Mouse (Mus musculus): ENCODE measurements at regions not wholly inside any gene's neighbourhood (a gene's known extent, or its start where the extent isn't known, plus 50 kb on each side); places are given as distances from the start of the nearest gene placed in this dataset.

- DNase-seq (ENCODE audit: low spot score in 2 of 2): no peak
These were observed 61.2 kb downstream of the Ascl1 start for GRCm38 (mm10) chr10:87432306-87432705.

- no peak for DNase-seq (ENCODE audit: low spot score in 2 of 2)
These were observed 73.5 kb downstream of the Ascl1 start for GRCm38 (mm10) chr10:87419940-87420385.

DNA sequence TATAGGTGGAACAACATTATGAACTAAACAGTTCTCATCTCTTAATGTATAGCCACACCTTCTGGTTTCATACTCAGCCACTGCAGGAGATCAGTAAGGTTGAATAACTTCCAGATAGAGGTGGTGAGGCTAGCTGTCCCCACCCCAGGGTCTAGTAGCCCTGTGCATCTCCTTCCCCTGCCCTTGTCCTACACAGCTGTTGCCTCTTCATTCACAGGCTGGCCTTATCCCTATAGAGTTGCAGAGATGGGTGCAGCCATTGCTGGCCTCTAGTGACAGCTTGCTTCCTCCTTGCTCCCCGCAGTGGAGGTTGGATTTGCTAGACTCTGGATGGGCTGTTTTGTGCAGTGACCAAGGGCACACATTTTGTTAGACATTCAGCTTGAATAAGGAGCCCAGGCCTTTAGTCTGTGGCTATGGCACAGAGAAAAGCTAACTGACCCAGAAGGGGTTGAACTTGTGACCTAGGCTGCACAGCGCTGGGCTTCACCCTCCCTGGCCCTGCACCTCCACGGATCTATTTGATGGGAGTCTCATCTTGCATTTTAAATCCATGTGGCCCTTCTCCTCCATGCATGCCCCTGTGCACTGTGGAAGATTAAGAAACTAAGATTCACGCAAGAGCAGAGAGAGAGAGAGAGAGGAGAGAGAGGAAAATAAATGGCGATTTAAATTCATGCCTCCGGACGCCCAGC lies 74.1 kb downstream of the Ascl1 start:
- DNase-seq (ENCODE audit: low spot score in 2 of 2): no peak

DNA sequence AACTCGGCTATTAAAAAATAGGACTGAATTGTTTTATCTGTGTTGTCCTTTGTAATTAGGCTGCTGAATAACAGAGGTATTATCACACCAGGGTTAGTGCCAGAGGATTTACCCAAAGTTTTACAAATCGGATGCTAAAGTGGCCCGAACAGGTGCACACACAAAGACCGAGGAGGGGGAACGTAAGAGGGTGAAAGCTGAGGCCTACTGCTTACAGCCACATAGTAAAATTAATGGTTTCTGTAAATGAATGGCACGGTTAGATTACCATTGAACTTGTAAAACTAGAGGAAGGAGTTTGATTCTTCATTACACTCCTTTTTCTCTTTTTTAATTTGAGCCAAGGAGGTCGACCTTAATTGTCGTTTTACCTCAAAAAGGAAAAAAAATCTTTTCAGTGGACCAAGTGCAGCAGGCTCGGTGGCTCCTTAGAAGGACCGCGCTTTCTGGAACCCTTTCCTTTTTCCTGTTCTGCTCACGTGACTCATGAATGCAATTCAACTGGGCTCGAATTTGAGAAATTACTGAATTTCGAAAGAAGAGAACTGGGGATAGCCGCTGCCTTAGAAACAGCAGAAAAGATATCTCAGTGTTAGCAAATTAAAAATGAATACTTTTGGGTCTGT lies 99.1 kb downstream of the Ascl1 start:
- DNase-seq (ENCODE audit: low spot score in 2 of 2): no peak

DNA sequence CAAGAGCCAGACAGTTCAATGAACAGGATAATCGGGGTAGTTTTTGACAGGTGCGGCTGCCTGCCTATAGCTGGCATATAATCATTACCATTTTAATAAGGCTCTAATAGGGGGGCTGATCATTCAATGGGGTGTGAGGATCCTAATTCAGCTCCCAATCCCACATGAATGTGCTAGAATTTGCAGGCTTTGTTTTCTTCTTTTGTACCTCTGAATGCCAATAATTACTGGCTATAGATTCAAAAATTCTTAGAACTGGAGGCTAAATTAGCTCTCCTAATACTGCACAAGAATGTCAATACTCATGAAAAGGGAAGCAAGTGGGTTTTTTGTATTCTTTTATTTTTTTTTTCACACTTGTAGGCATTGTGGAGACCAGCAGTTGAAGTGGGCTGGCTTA lies 104.3 kb downstream of the Ascl1 start:
- DNase-seq (ENCODE audit: low spot score in 2 of 2): no peak

GRCm38 (mm10) chr10:87385276-87385675 lies 108.2 kb downstream of the Ascl1 start:
- no peak for DNase-seq (ENCODE audit: low spot score in 2 of 2)

DNA sequence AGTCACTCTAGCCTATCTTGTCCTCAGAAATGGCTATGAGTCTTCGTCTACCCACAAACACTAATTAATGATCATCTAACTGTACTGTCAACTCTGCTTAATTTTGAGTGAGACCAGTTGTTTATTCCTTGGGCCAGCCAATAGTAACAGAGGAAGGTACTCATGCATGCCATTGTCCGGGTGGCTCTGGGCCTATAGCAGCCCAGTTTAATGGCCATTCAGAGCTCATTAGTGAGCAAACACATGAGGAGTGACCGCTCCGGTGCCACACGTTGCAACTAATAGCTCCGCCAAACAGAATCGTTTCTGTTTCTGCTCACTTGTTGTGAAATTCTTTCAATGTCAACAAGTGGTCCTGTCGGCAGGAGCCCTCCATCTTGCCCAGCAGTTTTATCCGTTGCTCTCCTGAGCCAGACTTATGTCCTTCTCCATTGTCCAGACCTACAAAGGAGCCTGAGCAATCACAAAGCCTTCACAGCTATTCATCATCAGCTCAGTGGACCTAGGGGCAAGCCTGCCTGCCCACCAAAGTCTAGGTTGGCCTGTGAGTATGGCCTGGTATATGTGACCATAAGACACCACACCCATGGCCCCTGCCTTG lies 108.8 kb downstream of the Ascl1 start:
- DNase-seq (ENCODE audit: low spot score in 2 of 2): no peak

DNA sequence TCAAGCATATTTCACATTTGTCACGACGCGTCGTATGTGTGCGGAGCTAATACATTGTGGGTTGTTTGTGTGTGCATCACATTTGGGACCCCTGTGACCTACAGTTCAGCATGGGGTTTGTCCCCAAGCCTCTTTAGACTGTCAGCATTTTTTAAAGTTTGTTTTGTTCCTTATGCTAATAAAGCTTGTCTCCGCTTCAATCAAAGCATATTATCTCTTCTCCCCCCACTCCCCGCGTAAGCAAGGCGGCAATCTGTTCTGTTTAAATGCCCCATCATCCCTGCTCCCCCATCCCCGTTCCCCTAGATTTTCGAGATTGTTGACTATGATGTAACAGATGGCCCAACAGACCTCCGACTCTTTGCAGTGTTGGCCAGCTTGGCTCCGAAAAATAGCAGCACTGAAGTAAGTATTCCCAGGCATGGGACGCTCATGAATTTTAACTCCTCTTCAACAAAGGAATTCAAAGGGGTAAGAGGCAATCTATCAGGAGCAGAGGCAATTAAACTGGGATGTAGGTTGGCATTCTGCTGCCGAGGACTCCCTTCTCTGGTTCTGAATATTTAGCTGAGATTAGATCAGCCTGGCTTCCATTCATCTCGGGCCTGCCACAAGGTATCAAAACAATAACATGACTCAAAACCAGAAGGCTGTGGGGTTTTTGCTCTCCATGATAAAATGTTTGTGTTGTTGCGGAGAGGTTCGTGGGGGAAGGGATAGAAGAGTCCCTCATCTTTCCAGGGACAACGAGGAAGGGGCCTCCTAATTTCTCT lies 141.9 kb downstream of the Ascl1 start:
- DNase-seq (ENCODE audit: low spot score in 2 of 2): peak; percentile 19 to 48

DNA sequence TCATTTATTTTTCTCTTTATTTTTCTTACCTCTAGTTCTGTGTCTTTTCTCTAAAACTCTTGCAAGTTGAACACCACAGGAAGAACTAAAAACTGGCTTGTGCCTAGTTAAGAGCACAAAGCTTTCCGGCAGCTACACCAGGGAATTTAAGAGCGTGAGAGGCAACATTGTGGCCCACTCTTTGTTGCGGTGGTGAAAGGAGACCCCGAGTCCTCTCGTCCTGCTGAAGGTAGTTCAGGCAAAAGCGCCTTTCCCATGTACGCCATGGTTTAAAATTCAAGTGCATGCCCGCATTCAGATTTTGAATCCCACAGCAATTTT lies 142.4 kb downstream of the Ascl1 start:
- no peak for DNase-seq (ENCODE audit: low spot score in 2 of 2)

DNA sequence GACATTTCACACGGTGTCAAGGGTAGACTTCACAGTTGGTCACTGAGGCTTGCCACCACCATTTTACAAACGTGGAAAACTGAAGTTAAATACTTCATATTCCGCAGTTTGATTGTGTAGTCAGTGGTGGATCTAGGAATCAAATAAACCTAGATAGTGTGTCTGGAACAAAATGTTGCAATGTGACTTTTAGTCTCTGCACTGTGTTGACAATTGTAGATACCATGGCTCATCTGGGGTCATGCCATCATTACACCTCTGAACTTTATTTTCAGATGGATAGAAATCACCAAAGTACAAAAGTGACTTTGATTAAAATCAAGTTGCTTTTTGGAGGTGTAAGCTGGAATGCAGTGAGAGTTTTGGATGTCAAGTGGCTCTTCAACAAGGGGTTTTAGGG lies 158.3 kb downstream of the Ascl1 start:
- DNase-seq (ENCODE audit: low spot score in 2 of 2): no peak

DNA sequence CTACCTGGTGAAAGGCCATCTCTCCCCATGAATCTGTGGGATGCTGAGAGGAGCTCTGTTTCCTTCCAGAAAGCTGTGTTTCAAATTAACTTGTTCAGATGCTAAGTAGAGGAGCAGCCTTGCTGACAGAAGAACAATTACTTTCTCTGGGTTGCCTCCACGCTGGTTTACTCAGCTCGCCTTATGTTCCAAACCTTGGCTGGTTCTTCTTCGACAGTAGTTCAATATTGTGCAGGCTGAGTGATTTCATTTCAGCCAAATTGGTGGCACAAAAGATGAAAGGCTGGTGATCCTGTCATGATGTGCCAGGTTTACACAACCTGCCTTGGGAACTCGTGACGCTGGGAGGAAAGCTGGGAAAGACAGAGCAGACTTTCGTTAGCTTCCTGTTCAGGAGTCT lies 160.1 kb downstream of the Ascl1 start:
- DNase-seq (ENCODE audit: low spot score in 2 of 2): peak in 1 of 2 experiments; percentile 20

DNA sequence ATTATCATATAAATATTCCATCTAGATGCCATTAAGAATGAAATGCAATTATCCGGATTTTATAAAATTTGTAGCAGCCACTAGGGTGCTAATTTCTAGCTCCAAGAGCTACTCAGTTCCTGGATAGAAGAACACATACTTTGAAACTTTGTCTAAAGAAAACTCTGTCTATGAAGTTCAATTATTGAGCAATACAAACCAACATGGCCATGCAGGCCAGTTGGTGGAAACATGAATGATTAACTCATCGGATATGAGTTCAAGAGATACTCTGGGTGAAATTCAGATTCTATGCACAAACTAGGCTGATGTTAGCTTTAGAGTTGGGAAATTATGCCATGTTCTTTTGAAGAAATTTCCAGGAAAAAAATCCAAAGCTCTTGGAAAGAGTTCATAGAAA lies 164.0 kb downstream of the Ascl1 start:
- DNase-seq (ENCODE audit: low spot score in 2 of 2): no peak

DNA sequence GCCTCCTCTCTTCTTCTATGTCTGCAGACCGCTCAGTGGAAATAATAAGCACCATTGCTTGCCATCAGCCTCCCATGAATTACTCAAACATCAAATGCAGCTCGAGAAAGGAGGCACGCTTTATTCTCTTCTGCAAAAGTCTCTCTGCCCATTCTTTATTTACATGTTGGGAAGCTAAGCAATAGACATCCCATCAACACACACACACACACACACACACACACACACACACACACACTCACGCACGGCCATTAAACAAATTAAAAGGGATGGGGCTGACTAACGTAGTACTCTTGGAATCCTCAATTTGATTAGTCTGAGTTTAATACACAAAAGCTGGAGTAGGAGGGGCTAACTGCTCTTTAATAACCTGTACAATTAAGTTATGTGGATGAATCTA lies 167.7 kb downstream of the Ascl1 start:
- DNase-seq (ENCODE audit: low spot score in 2 of 2): no peak

DNA sequence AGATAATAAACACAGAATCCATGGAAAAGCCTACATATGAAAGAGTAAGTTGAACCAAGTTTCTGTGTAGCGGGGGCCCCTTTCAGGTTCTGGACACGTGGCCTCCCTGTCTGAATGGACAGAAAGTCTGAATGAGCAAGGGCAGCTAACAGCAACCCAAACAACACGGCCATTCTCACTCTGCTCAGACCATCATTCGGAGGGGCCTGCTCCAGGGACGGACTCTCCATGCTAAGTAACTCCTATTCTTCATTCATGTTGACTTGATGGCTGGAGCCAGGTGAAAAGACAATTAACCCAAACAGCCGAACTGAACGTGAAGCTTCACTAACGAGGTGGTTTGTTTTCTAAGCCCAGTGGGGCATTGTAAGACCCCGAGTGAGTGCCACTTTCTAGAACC lies 168.3 kb downstream of the Ascl1 start:
- peak in 1 of 2 experiments; percentile 9 for DNase-seq (ENCODE audit: low spot score in 2 of 2)

GRCm38 (mm10) chr10:87309601-87310062 lies 183.8 kb downstream of the Ascl1 start:
- no peak for DNase-seq (ENCODE audit: low spot score in 2 of 2)

GRCm38 (mm10) chr10:87308815-87309396 lies 184.6 kb downstream of the Ascl1 start:
- no peak for DNase-seq (ENCODE audit: low spot score in 2 of 2)

- DNase-seq (ENCODE audit: low spot score in 2 of 2): no peak
These were observed 196.3 kb downstream of the Ascl1 start for GRCm38 (mm10) chr10:87297166-87297565.

DNA sequence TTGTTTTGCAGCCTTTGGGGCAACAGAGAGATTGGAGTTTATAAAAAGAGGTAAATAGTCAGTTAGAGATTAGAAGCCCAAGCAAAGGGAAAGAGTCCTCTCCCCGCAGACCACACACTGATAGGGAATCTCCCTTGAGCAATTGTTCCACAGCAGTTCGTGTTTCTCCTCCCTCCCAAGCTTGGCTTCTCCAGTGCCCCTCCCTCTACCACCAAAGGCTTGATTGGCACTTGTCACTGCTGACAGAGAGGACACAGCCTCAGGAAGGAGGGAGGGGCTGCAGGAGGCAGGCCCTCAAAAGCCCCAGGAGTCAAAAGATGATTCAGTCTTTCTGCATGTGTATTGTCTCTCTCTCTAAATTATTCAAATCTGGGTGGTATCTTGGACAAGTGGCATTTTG lies 200.1 kb downstream of the Ascl1 start:
- DNase-seq (ENCODE audit: low spot score in 2 of 2): no peak

GRCm38 (mm10) chr10:87286831-87287230 lies 206.6 kb downstream of the Ascl1 start:
- DNase-seq (ENCODE audit: low spot score in 2 of 2): no peak

DNA sequence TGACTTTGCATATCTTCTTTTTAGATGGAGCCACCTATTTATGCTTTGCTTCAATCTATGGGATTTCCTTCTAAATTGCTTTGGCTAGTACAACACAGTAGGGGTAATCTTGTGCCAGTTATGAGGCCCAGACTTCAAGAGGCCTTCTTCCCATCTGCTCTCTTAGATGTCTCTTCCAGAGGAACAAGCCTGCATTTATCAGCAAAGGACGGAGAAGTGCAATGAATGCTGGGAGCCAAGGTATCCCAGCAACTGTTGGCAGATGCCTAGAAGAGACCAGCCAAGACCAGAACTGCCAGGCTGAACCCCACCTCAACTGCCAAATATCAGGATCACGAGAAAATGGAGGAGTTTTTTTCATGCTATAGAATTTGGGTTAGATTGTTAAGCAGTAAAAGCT lies 209.2 kb downstream of the Ascl1 start:
- peak in 1 of 2 experiments; percentile 19 for DNase-seq (ENCODE audit: low spot score in 2 of 2)

Measured in layer of hippocampus, postnatal 10 days (tissue).